Mouse (Mus musculus) neutrophil, adult 5-6 weeks (primary cell): ENCODE results near the gene Mrpl38. TPM values are rescaled to one million over a fixed set of nuclear protein-coding genes. Genes with fewer than 3 reads are reported as not detected.
"Not testable (repeated sequence)": the region's sequence is repeated elsewhere in the genome, so short reads cannot be mapped to it uniquely, and the experiment has no call there.

Experiments used
- ATAC-seq: fragments of 151-379, 151-347 bp; 2 replicates; pipeline ENCODE4 v1.8.0; 2017; ENCODE audit warnings: mild to moderate bottlenecking, moderate TSS enrichment; ENCODE audit not compliant: insufficient number of reproducible peaks, poor library complexity, low FRiP score, severe bottlenecking; ENCODE audit errors: extremely low read depth
- total RNA-seq: library from RNA; stranded (forward); fragments of 200-1000 nt; gene quantifications from 2 replicates; pipeline ENCODE4 v1.2.3, GENCODE M21; 2017

Gene Mrpl38
- total RNA-seq, 1 experiment from 2014 or later, result 17.7 TPM

DNA sequence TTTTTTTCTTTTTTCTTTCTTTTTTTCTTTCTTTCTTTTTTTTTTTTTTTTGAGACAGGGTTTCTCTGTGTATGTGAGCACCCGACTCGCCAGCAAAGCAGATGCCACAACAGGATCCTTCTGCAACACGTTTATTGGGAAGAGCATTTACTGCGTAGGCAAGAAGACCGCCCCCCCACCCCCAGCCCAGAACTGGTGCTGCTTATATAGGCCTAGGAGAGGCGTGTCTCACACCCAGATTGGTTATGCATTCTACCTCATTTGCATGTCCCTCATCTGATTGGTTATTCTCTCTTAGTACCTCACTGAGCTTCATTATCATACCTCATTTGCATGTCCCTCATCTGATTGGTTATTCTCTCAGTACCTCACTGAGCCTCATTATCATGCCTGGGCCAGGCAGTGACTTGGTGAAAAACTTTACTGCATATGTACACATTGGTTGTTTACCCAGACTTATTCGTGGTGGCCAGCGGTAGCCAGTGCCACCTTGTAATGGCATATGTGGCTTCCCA lies 16.9 kb downstream of the Mrpl38 start:
- not testable (repeated sequence) for ATAC-seq

- ATAC-seq, result no peak
Observed at GRCm38 (mm10) chr11:116117819-116118218, 20.8 kb downstream of the Mrpl38 start.

- ATAC-seq, result no peak
Observed at GRCm38 (mm10) chr11:116117241-116117640, 21.4 kb downstream of the Mrpl38 start.

GRCm38 (mm10) chr11:116111611-116112203 lies 27.0 kb downstream of the Mrpl38 start:
- ATAC-seq, result no peak

- no peak for ATAC-seq
Observed at GRCm38 (mm10) chr11:116111067-116111466, 27.6 kb downstream of the Mrpl38 start.

- no peak for ATAC-seq
Observed at GRCm38 (mm10) chr11:116110540-116110939, 28.1 kb downstream of the Mrpl38 start.

GRCm38 (mm10) chr11:116110131-116110530 lies 28.5 kb downstream of the Mrpl38 start:
- no peak for ATAC-seq

GRCm38 (mm10) chr11:116109441-116110081 lies 29.1 kb downstream of the Mrpl38 start:
- no peak for ATAC-seq

DNA sequence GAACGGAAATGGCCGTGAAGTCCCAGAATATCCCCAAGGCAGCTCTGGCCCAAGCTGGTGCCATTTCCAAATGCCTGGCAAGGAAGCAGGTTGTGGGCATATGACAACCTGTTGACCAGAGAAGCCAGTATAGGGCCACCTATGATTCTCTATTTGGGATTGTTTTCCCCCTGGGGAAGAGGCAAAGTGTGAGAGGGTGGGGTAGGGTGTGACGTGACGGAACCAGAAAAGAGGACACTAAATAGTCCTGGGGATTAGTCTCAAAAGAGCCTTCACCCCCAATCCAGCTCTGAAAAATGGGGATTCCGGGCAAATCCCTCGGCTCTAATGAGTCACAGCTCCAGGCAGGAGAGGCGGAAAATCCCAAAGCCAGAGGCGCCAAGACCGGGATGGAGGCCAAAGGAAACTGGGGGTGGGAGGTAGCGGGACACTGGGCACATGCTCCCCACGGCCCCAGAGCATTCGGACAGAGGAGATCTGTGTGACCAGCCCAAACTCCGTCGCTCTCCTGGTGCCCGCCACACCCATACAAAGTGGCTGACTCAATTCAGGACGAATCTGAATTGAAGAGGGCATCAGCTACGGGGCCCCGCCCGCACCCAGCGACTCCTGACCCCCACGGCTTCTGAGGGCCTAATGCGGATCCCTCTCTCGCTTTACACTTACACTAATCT lies 30.1 kb downstream of the Mrpl38 start:
- ATAC-seq, result no peak

DNA sequence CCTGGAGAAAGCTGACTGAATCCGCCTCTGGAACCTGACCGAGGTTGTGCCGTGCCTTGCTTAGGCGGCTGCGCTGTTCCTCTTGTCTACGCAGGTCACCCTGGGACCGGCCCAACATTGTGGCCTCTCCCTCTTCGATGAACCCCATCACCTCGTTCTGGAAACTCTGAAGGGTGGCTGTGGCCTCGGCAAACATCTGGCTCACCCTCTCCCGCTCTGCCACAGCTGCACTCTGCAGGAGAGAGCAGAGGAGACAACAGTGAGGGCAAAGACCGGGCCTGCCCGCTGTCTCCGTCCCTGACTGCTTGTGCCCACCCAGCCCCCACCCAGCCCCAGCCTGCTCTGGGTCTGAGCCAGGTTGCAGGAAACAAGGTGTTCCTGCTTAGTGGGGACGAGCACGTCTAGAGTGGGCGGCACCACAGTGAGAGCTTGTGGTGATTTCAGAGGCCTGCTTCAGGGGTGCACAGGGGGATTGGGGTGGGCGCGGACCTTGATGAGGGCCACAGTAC lies 30.8 kb downstream of the Mrpl38 start:
- ATAC-seq, result no peak

- ATAC-seq, result no peak
Observed at GRCm38 (mm10) chr11:116106963-116107776, 31.5 kb downstream of the Mrpl38 start.

DNA sequence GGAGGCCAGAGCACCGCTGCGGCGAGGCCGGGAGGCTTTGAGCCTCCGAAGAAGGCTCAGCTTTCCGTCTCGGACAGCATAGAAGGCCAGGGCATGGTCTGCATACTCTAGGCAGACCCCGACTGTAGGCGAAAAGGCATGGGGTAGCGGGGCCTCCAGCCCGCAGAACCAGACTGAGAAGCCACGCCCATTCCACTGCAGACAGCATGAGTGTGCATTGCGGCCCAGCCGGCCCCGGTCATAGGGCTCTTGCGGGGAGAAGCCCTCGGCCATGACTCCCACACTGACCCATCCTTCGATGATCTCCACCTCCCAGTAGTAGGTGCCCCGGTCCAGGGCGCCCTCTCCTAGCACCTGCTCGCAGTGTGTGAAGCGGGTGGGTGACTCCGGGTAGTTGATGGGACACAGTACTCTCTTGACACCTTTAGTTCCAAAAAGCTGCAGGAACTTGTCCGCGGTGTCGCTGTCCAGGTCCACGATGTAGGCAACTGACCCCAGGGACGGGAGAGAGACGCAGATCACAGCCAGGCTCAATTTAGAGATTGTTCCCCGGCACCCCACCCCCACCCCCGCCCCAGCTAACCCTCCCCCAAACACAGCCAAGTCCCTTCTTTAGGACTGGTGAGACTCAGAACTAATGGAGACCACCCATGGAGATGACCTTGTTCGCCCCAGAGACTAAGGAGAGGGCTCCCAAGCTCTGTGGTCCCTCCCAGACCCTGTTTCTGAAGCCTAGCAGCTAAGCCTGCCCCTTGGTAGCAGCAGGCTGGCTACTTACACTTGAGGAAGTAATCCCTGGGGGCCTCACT lies 32.3 kb downstream of the Mrpl38 start:
- no peak for ATAC-seq

GRCm38 (mm10) chr11:116105065-116105464 lies 33.6 kb downstream of the Mrpl38 start:
- ATAC-seq, result no peak

DNA sequence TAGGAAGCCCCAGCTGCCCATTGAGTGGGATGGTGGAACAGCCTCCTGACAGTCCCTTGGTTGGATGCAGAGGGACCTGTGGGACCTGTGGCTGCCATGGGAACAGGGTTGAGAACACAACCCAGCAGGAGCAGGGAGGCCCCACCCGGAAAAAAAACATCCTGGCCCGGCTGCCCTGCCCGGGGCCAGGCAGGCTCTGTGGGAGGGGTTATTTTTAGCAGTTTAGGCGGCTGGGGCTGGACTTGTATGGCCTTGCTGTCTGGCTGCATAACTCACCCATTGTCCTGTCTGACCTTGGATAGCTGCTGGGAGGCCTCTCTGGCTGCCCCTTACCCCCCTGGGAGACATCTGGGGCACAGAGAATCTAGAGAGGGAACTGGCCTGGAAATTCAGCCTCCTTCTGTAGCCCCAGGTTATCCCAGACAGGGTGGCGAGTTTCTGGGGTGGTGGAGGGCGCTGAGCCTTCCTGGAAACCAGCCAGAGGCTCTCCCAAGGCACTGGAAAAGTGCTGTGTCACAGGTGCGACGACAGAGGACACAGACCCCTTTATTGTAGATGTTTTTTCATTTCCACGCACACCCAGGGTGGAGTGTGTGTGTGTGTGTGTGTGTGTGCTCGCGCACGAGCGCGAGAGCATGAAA lies 34.5 kb downstream of the Mrpl38 start:
- ATAC-seq, result no peak

DNA sequence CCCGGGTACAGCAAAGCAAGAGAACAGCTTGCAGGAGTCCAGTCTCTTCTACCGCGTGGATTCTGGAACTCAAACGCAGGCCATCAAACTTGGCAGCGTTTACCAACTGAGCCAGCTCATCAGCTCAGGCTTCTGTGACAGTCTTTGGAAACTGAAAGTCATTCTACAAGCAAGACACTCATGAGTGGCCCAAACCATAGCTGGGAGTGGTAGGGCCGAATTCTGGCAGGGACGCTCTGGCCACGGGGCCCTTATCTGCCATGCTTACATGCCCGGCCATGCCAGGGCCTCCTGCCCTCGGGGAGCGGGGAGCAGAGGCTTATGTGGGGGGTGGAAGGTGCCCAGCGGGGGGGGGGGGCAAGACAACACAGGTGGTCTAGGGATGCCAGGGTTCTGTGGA lies 35.1 kb downstream of the Mrpl38 start:
- ATAC-seq, result no peak

DNA sequence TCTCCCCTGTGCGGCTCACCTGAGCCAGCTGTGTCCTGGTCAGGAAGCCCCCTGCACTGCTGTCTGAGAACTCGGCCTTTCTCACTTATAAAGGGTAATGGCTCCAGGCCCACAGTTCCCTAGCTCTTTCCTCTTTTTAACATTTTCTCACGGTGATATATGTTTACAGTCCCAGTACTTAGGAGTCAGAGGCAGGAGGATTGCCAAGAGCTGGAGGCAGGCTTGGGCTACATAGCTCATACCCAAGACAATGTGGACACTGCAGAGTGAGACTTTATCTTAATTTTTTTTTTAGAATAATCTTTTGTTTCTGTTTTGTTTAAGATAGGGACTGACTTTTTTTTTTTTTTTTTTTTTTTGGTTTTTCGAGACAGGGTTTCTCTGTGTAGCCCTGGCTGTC lies 36.2 kb downstream of the Mrpl38 start:
- ATAC-seq, result no peak

- no peak for ATAC-seq
Observed at GRCm38 (mm10) chr11:116101931-116102381, 36.7 kb downstream of the Mrpl38 start.

DNA sequence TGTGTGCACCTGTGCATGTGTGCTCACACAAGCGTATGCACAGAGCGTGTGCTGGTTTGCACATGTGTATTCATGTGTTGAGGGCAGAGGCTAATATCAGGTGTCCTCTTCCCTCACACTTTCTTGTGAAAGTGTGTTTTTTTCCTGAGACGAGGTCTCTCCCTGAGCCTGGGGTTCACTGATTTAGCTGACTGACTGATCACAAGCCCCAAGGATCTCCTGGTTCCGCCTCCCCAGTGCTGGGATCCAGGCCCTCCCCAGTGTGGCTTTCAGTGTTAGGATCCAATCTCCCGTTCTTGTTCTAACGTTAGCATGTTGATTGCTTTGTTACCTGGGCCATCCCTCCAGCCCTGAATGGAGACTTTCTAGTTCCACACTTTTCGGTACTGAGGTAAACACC lies 37.8 kb downstream of the Mrpl38 start:
- no peak for ATAC-seq
